Mouse (Mus musculus): ENCODE data around the gene Skap1.

DNA sequence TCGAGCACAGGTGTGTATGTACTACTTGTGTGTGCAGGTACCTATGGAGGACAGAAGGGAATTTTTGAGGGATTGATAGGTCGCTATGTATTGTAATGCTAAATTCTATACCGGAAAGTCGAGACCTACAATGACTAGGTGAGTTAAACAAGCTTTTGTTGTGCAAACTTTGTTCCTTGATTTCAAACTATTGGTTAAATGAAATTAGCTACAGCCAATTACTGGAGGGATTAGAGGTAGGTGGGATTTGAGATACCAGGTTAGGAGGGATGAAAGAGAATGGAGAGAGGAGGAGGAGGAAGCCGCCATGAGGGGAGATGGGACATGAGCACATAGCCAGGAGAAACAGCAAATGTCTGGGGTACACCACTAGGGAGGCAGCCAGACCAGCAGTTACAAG lies 315.9 kb downstream of the Skap1 start:
- TF ChIP-seq CTCF (conservative IDR thresholded peaks at IDR 0.05; ENCODE audit: low read length) (no peak), NANOG (IDR thresholded peaks at IDR 0.05; ENCODE audit: borderline replicate concordance, low read length) (peak; percentile 42; the same call in 1 of the 2 replicates)

Data from E14TG2a.4 (cell line).